Mouse (Mus musculus) limb, embryonic 13.5 days (tissue): ENCODE results near the gene Lrrc49. TPM values are rescaled to one million over a fixed set of nuclear protein-coding genes. Genes with fewer than 3 reads are reported as not detected.

Experiments
- ATAC-seq: fragments of 200-750 bp; cut with Nextera tagmentation; 2 replicates; pipeline ENCODE4 v1.8.0; 2017; ENCODE audit warnings: low read depth, moderate number of reproducible peaks, moderate TSS enrichment; ENCODE audit not compliant: low FRiP score
- H3K27ac ChIP-seq: fragments of 300-500 bp; sonication (generic); 2 replicates; pipeline ENCODE4 v1.5.1; 2015; ENCODE audit warnings: inconsistent platforms, mild to moderate bottlenecking, moderate library complexity
- H3K27me3 ChIP-seq: fragments of 300-500 bp; sonication (generic); 2 replicates; pipeline ENCODE4 v1.6.1; 2015; ENCODE audit warnings: mild to moderate bottlenecking, inconsistent platforms
- H3K36me3 ChIP-seq: fragments of 300-500 bp; sonication (generic); 2 replicates; pipeline ENCODE4 v1.6.1; 2015; ENCODE audit warnings: inconsistent platforms, mild to moderate bottlenecking, moderate library complexity
- H3K4me1 ChIP-seq: fragments of 300-500 bp; sonication (generic); 2 replicates; pipeline ENCODE4 v1.6.1; 2015; ENCODE audit warnings: inconsistent platforms
- H3K4me2 ChIP-seq: fragments of 300-500 bp; sonication (generic); replicated peaks from 2 replicates; pipeline ENCODE4 v1.6.1; 2015; ENCODE audit warnings: inconsistent platforms, mild to moderate bottlenecking, moderate library complexity
- H3K4me3 ChIP-seq: fragments of 300-500 bp; sonication (generic); 2 replicates; pipeline ENCODE4 v1.5.1; 2015; ENCODE audit warnings: moderate library complexity, mild to moderate bottlenecking, inconsistent platforms
- H3K9ac ChIP-seq: fragments of 300-500 bp; sonication (generic); 2 replicates; pipeline ENCODE4 v1.6.1; 2015; ENCODE audit warnings: mild to moderate bottlenecking, inconsistent platforms
- H3K9me3 ChIP-seq: fragments of 300-500 bp; sonication (generic); 2 replicates; pipeline ENCODE4 v1.6.1; 2016; ENCODE audit warnings: inconsistent platforms
- WGBS: fragments of 180-500 bp; shearing (Covaris S2); methylation state at CpG from one replicate; pipeline ENCODE4 v1.1.7; 2015; 5-methylcytosine and 5-hydroxymethylcytosine counted together
- polyA plus RNA-seq: library from polyadenylated mRNA; unstranded; fragments of >200 nt; fragmentation: Nextera tagmentation; extraction: Ambion mirVana; gene quantifications from 2 replicates; pipeline ENCODE4 v1.2.1, GENCODE M21; 2015

The Lrrc49 gene
- polyA plus RNA-seq, 1 experiment from 2014 or later: 16.9 TPM

- Histone ChIP-seq H3K9ac (no peak overlapping the region), H3K4me1 (peaks cover 28% of the 10 kb centered on the region), H3K4me3 (peak overlapping the region; percentile 24; the same call in 1 of the 2 replicates), H3K27ac (peak overlapping the region; percentile 53; the same call in 1 of the 2 replicates), H3K36me3 (no peaks in the 10 kb centered on the region), H3K27me3 (no peaks in the 10 kb centered on the region), H3K9me3 (no peaks in the 10 kb centered on the region), H3K4me2 (peak overlapping the region; percentile 65)
- ATAC-seq: no peak
- WGBS: 30% methylated on average over 6 of the region's 9 CpGs
Observed at GRCm38 (mm10) chr9:60561641-60562289, 126.2 kb downstream of the Lrrc49 start.

- Histone ChIP-seq H3K4me3 (no peak overlapping the region), H3K36me3 (no peaks in the 10 kb centered on the region), H3K9ac (no peak overlapping the region), H3K27ac (no peak overlapping the region), H3K4me2 (no peak overlapping the region), H3K9me3 (no peaks in the 10 kb centered on the region), H3K4me1 (peaks cover 26% of the 10 kb centered on the region), H3K27me3 (no peaks in the 10 kb centered on the region)
- ATAC-seq: no peak
- 63% methylated on average over 3 of the region's 3 CpGs for WGBS
Observed at GRCm38 (mm10) chr9:60558507-60558906, 129.5 kb downstream of the Lrrc49 start.

- WGBS: 95% methylated on average over 4 of the region's 4 CpGs
- ATAC-seq: no peak
- H3K9ac ChIP-seq: no peak overlapping the region
- H3K27me3 ChIP-seq: no peaks in the 10 kb centered on the region
- H3K9me3 ChIP-seq: no peaks in the 10 kb centered on the region
- no peak overlapping the region for H3K4me2 ChIP-seq
- no peaks in the 10 kb centered on the region for H3K36me3 ChIP-seq
- no peaks in the 10 kb centered on the region for H3K4me1 ChIP-seq
- no peak overlapping the region for H3K27ac ChIP-seq
- no peak overlapping the region for H3K4me3 ChIP-seq
Observed at GRCm38 (mm10) chr9:60551238-60551637, 136.7 kb downstream of the Lrrc49 start.

GRCm38 (mm10) chr9:60548182-60548581, 139.8 kb downstream of the Lrrc49 start:
- WGBS: 29% methylated on average over 4 of the region's 4 CpGs
- no peak for ATAC-seq
- H3K9me3 ChIP-seq: no peaks in the 10 kb centered on the region

GRCm38 (mm10) chr9:60546169-60546568, 141.8 kb downstream of the Lrrc49 start:
- Histone ChIP-seq H3K9ac (no peak overlapping the region), H3K27ac (no peak overlapping the region), H3K4me3 (no peak overlapping the region), H3K36me3 (no peaks in the 10 kb centered on the region), H3K9me3 (no peaks in the 10 kb centered on the region), H3K27me3 (no peaks in the 10 kb centered on the region), H3K4me2 (no peak overlapping the region), H3K4me1 (0 out of 2 replicates have a peak, but pooled peaks cover 3% of the 10 kb centered on the region)
- WGBS: 98% methylated on average over 2 of the region's 2 CpGs
- no peak for ATAC-seq

More at GRCm38 (mm10) chr9:60548182-60548581, 139.8 kb downstream of the Lrrc49 start:
- 0 out of 2 replicates have a peak, but pooled peaks cover 3% of the 10 kb centered on the region for H3K4me1 ChIP-seq
- no peak overlapping the region for H3K4me2 ChIP-seq
- H3K36me3 ChIP-seq: no peaks in the 10 kb centered on the region
- no peak overlapping the region for H3K4me3 ChIP-seq
- H3K27ac ChIP-seq: no peak overlapping the region
- no peak overlapping the region for H3K9ac ChIP-seq
- no peaks in the 10 kb centered on the region for H3K27me3 ChIP-seq

GRCm38 (mm10) chr9:60545361-60546096, 142.4 kb downstream of the Lrrc49 start:
- no peaks in the 10 kb centered on the region for H3K36me3 ChIP-seq
- H3K9ac ChIP-seq: no peak overlapping the region
- no peak overlapping the region for H3K4me3 ChIP-seq

GRCm38 (mm10) chr9:60543422-60544015, 144.4 kb downstream of the Lrrc49 start:
- 23% methylated on average over 7 of the region's 7 CpGs for WGBS
- H3K27ac ChIP-seq: no peak overlapping the region
- no peak overlapping the region for H3K4me2 ChIP-seq
- no peak for ATAC-seq
- H3K4me1 ChIP-seq: 0 out of 2 replicates have a peak, but pooled peaks cover 3% of the 10 kb centered on the region
- H3K9ac ChIP-seq: no peak overlapping the region
- no peaks in the 10 kb centered on the region for H3K36me3 ChIP-seq
- H3K27me3 ChIP-seq: no peaks in the 10 kb centered on the region
- no peaks in the 10 kb centered on the region for H3K9me3 ChIP-seq
- no peak overlapping the region for H3K4me3 ChIP-seq

More at GRCm38 (mm10) chr9:60545361-60546096, 142.4 kb downstream of the Lrrc49 start:
- Histone ChIP-seq H3K9me3 (no peaks in the 10 kb centered on the region), H3K4me2 (no peak overlapping the region), H3K4me1 (0 out of 2 replicates have a peak, but pooled peaks cover 3% of the 10 kb centered on the region), H3K27ac (no peak overlapping the region), H3K27me3 (no peaks in the 10 kb centered on the region)
- WGBS: 82% methylated on average over 13 of the region's 13 CpGs
- no peak for ATAC-seq

GRCm38 (mm10) chr9:60530310-60530709, 157.6 kb downstream of the Lrrc49 start:
- H3K9me3 ChIP-seq: no peaks in the 10 kb centered on the region
- H3K4me1 ChIP-seq: peaks cover 28% of the 10 kb centered on the region
- ATAC-seq: no peak
- WGBS: 80% methylated on average over 12 of the region's 12 CpGs
- H3K27me3 ChIP-seq: no peaks in the 10 kb centered on the region
- no peak overlapping the region for H3K4me3 ChIP-seq
- no peak overlapping the region for H3K27ac ChIP-seq
- no peak overlapping the region for H3K9ac ChIP-seq
- no peaks in the 10 kb centered on the region for H3K36me3 ChIP-seq
- no peak overlapping the region for H3K4me2 ChIP-seq

GRCm38 (mm10) chr9:60529348-60530243, 158.4 kb downstream of the Lrrc49 start:
- no peak overlapping the region for H3K27ac ChIP-seq
- no peak overlapping the region for H3K9ac ChIP-seq
- H3K4me1 ChIP-seq: peaks cover 32% of the 10 kb centered on the region
- H3K9me3 ChIP-seq: no peaks in the 10 kb centered on the region
- ATAC-seq: no peak
- WGBS: 59% methylated on average over 10 of the region's 10 CpGs
- no peaks in the 10 kb centered on the region for H3K36me3 ChIP-seq
- H3K4me3 ChIP-seq: no peak overlapping the region
- H3K27me3 ChIP-seq: no peaks in the 10 kb centered on the region
- H3K4me2 ChIP-seq: no peak overlapping the region

- no peak for ATAC-seq
- 84% methylated on average over 3 of the region's 3 CpGs for WGBS
- no peaks in the 10 kb centered on the region for H3K9me3 ChIP-seq
- no peaks in the 10 kb centered on the region for H3K27me3 ChIP-seq
- no peak overlapping the region for H3K4me3 ChIP-seq
- no peak overlapping the region for H3K27ac ChIP-seq
- H3K9ac ChIP-seq: no peak overlapping the region
- peaks cover 32% of the 10 kb centered on the region for H3K4me1 ChIP-seq
- H3K36me3 ChIP-seq: no peaks in the 10 kb centered on the region
- H3K4me2 ChIP-seq: no peak overlapping the region
Observed at GRCm38 (mm10) chr9:60528269-60528668, 159.7 kb downstream of the Lrrc49 start.

GRCm38 (mm10) chr9:60527836-60528235, 160.1 kb downstream of the Lrrc49 start:
- H3K4me3 ChIP-seq: no peak overlapping the region
- ATAC-seq: no peak
- H3K36me3 ChIP-seq: no peaks in the 10 kb centered on the region
- 86% methylated on average over 2 of the region's 2 CpGs for WGBS
- no peak overlapping the region for H3K4me2 ChIP-seq
- no peak overlapping the region for H3K27ac ChIP-seq
- H3K9ac ChIP-seq: no peak overlapping the region
- H3K27me3 ChIP-seq: no peaks in the 10 kb centered on the region
- H3K9me3 ChIP-seq: no peaks in the 10 kb centered on the region
- peaks cover 32% of the 10 kb centered on the region for H3K4me1 ChIP-seq
